Mouse (Mus musculus): Measurements from ENCODE around the gene Klf13. TPM values are rescaled to one million over a fixed set of nuclear protein-coding genes. Genes with fewer than 3 reads are reported as not detected.

The Klf13 gene
- polyA plus RNA-seq, 1 experiment: 30.4 TPM

DNA sequence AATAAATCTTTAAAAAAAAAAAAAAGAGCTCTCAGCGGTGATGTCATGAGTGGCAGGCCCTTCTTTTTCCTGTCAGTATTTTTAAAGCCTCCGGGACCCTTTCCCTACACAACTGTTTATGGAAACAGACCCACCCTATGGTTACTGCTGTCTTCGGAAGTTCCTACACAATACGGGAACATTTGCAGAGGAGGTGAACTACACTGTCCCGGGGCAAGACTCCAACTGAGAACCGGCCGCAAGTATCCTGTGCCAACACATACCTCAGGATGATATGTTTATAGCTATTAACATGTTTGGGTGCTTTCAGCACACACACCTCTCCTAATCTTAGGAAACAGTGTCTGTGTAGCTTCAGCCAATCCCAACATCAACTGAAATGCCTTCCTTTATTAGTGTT is 53.7 kb downstream of the Klf13 start:
- Histone ChIP-seq H3K27me3 (ENCODE audit: control insufficient read depth, insufficient read depth, insufficient read length) (no peaks in the 10 kb centered on the region), H3K4me3 (no peak overlapping the region), H3K36me3 (ENCODE audit: control insufficient read depth, insufficient read depth) (no peaks in the 10 kb centered on the region), H3K4me2 (ENCODE audit: low read depth) (no peak overlapping the region), H3K79me2 (ENCODE audit: control insufficient read depth, insufficient read depth) (no peaks in the 10 kb centered on the region), H3ac (ENCODE audit: control insufficient read depth, insufficient read length) (no peak overlapping the region)
- no peak for TF ChIP-seq E2F4 (IDR thresholded peaks at IDR 0.05; ENCODE audit: insufficient read depth)
- no peak for TF ChIP-seq TCF12 (IDR thresholded peaks at IDR 0.05; ENCODE audit: insufficient read depth, poor library complexity, severe bottlenecking)
- TF ChIP-seq SRF (IDR thresholded peaks at IDR 0.05; ENCODE audit: control insufficient read depth, insufficient read length, low read depth): no peak
- no peak for TF ChIP-seq POLR2AphosphoS2 (IDR thresholded peaks at IDR 0.05; ENCODE audit: insufficient read length, low read depth)
- TF ChIP-seq USF1 (IDR thresholded peaks at IDR 0.05; ENCODE audit: low read depth): no peak
- TF ChIP-seq MYOD1 (IDR thresholded peaks at IDR 0.05; ENCODE audit: control insufficient read depth in 1 of 3, insufficient read length in 2 of 3, low read depth in 2 of 3): no peak
- no peak for TF ChIP-seq CEBPB (IDR thresholded peaks at IDR 0.05; ENCODE audit: insufficient read depth, poor library complexity, severe bottlenecking)
- no peak for TF ChIP-seq MYOG (IDR thresholded peaks at IDR 0.05; ENCODE audit: control insufficient read depth in 1 of 3, insufficient read depth in 1 of 3, insufficient read length in 2 of 3, low read depth in 2 of 3)
- TF ChIP-seq POLR2A (IDR thresholded peaks at IDR 0.05; ENCODE audit: insufficient read length, low read depth): no peak
- no peak for TF ChIP-seq REST (IDR thresholded peaks at IDR 0.05; ENCODE audit: insufficient read depth, insufficient read length)
- TF ChIP-seq MAX (IDR thresholded peaks at IDR 0.05; ENCODE audit: low read depth): no peak
- TF ChIP-seq TCF3 (IDR thresholded peaks at IDR 0.05; ENCODE audit: insufficient read length, low read depth): no peak

DNA sequence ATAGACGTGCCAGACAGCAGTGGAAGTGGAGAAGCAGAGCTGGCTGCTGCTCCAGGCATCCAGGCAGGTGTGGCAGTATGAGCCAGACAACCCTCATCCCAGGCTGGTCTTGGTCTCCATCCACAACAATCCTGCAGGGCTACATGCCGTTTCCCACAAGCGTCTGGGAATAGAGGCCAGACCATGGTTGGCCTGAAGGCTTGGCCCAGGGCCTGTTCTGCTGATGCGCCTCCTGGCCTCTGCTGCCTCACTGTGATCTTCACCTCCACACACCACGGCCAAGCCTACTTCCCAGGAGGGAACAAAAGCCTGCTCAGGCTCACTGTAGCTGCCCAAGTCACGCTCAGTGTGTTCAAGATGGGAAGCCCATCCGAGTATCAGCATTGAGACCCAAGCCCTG is 56.0 kb downstream of the Klf13 start:
- no peaks in the 10 kb centered on the region for H3K36me3 ChIP-seq (ENCODE audit: control insufficient read depth, insufficient read depth)
- TF ChIP-seq MAX (IDR thresholded peaks at IDR 0.05; ENCODE audit: low read depth): no peak
- peak; percentile 53 for TF ChIP-seq POLR2AphosphoS2 (IDR thresholded peaks at IDR 0.05; ENCODE audit: insufficient read length, low read depth)
- TF ChIP-seq MYOD1 (IDR thresholded peaks at IDR 0.05; ENCODE audit: control insufficient read depth in 1 of 3, insufficient read length in 2 of 3, low read depth in 2 of 3): no peak
- TF ChIP-seq MYOG (IDR thresholded peaks at IDR 0.05; ENCODE audit: control insufficient read depth in 1 of 3, insufficient read depth in 1 of 3, insufficient read length in 2 of 3, low read depth in 2 of 3): no peak
- no peak for TF ChIP-seq CEBPB (IDR thresholded peaks at IDR 0.05; ENCODE audit: insufficient read depth, poor library complexity, severe bottlenecking)
- no peaks in the 10 kb centered on the region for H3K27me3 ChIP-seq (ENCODE audit: control insufficient read depth, insufficient read depth, insufficient read length)
- H3K4me3 ChIP-seq: no peak overlapping the region
- no peak overlapping the region for H3K4me2 ChIP-seq (ENCODE audit: low read depth)
- H3K79me2 ChIP-seq (ENCODE audit: control insufficient read depth, insufficient read depth): no peaks in the 10 kb centered on the region
- H3ac ChIP-seq (ENCODE audit: control insufficient read depth, insufficient read length): no peak overlapping the region

DNA sequence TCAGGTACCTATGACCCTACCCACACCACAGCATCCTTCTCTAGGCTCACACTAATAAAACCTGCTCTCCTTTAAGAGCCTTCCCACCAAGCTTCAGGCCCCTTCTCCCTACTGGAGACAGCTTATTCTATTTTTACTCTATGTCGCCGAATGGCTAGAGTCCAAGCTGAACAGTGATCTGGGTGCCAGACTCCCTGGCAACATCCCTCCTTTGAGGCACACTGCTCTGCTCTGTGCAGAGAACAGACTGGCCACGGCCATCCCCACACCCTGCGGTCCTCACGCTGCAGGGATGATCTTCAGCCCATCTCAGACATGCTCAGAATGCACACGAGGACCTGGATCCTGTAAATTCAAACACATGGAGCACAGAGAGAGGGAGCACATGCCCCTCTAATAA is 59.1 kb downstream of the Klf13 start:
- H3K4me3 ChIP-seq: no peak overlapping the region
- no peaks in the 10 kb centered on the region for H3K27me3 ChIP-seq (ENCODE audit: control insufficient read depth, insufficient read depth, insufficient read length)
- no peaks in the 10 kb centered on the region for H3K79me2 ChIP-seq (ENCODE audit: control insufficient read depth, insufficient read depth)
- H3K4me2 ChIP-seq (ENCODE audit: low read depth): no peak overlapping the region
- H3ac ChIP-seq (ENCODE audit: control insufficient read depth, insufficient read length): no peak overlapping the region
- H3K36me3 ChIP-seq (ENCODE audit: control insufficient read depth, insufficient read depth): no peaks in the 10 kb centered on the region
- TF ChIP-seq USF1 (IDR thresholded peaks at IDR 0.05; ENCODE audit: low read depth): no peak
- TF ChIP-seq TCF3 (IDR thresholded peaks at IDR 0.05; ENCODE audit: insufficient read length, low read depth): no peak
- no peak for TF ChIP-seq REST (IDR thresholded peaks at IDR 0.05; ENCODE audit: insufficient read depth, insufficient read length)
- TF ChIP-seq POLR2AphosphoS2 (IDR thresholded peaks at IDR 0.05; ENCODE audit: insufficient read length, low read depth): no peak
- no peak for TF ChIP-seq MYOD1 (IDR thresholded peaks at IDR 0.05; ENCODE audit: control insufficient read depth in 1 of 3, insufficient read length in 2 of 3, low read depth in 2 of 3)
- TF ChIP-seq E2F4 (IDR thresholded peaks at IDR 0.05; ENCODE audit: insufficient read depth): no peak
- TF ChIP-seq TCF12 (IDR thresholded peaks at IDR 0.05; ENCODE audit: insufficient read depth, poor library complexity, severe bottlenecking): no peak
- TF ChIP-seq MYOG (IDR thresholded peaks at IDR 0.05; ENCODE audit: control insufficient read depth in 1 of 3, insufficient read depth in 1 of 3, insufficient read length in 2 of 3, low read depth in 2 of 3): no peak
- no peak for TF ChIP-seq CEBPB (IDR thresholded peaks at IDR 0.05; ENCODE audit: insufficient read depth, poor library complexity, severe bottlenecking)
- no peak for TF ChIP-seq SRF (IDR thresholded peaks at IDR 0.05; ENCODE audit: control insufficient read depth, insufficient read length, low read depth)
- no peak for TF ChIP-seq MAX (IDR thresholded peaks at IDR 0.05; ENCODE audit: low read depth)
- no peak for TF ChIP-seq POLR2A (IDR thresholded peaks at IDR 0.05; ENCODE audit: insufficient read length, low read depth)

DNA sequence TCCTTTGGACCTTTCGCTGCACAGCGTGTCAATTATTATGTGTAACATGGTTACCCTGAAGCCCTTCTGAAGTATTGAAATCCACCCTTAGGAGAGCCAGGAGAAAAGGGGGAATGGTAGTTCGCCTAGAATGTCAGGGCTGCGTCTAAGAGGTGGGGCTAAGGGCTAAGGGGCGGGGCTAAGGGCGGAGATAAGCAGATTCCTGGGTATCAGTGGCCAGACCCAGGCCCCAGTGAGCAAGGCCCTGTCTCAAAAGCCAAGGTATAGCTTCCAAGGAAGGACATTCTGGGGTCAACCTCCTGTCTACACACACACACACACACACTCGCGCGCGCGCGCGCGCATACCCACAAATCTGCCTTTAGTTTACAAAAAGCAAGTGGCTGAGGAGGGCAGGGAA is 61.1 kb downstream of the Klf13 start:
- Histone ChIP-seq H3K79me2 (ENCODE audit: control insufficient read depth, insufficient read depth) (no peaks in the 10 kb centered on the region), H3ac (ENCODE audit: control insufficient read depth, insufficient read length) (no peak overlapping the region), H3K36me3 (ENCODE audit: control insufficient read depth, insufficient read depth) (no peaks in the 10 kb centered on the region), H3K4me2 (ENCODE audit: low read depth) (no peak overlapping the region), H3K4me3 (no peak overlapping the region), H3K27me3 (ENCODE audit: control insufficient read depth, insufficient read depth, insufficient read length) (no peaks in the 10 kb centered on the region)
- TF ChIP-seq USF1 (IDR thresholded peaks at IDR 0.05; ENCODE audit: low read depth) (no peak), MAX (IDR thresholded peaks at IDR 0.05; ENCODE audit: low read depth) (no peak), POLR2AphosphoS2 (IDR thresholded peaks at IDR 0.05; ENCODE audit: insufficient read length, low read depth) (no peak), E2F4 (IDR thresholded peaks at IDR 0.05; ENCODE audit: insufficient read depth) (no peak), MYOD1 (IDR thresholded peaks at IDR 0.05; ENCODE audit: control insufficient read depth in 1 of 3, insufficient read length in 2 of 3, low read depth in 2 of 3) (no peak), SRF (IDR thresholded peaks at IDR 0.05; ENCODE audit: control insufficient read depth, insufficient read length, low read depth) (no peak)

DNA sequence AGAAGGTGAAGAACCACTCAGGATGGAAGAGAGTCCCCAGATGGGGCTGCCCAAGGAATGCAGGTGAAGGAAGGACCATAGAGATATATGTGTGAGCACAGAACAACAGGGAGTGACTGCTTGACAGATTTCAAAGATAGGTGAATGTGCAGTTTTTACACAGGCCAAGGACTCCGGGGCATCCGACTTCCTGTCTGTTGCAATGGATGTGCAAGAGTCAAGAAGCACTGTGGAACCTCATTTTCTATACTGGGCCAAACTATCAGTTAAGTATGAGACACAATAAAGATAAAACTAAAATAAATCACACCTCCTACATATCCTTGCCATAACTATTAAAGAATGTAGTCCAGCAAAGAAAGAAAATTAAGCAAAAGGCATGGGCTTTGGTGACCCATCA is 62.1 kb downstream of the Klf13 start:
- TF ChIP-seq CEBPB (IDR thresholded peaks at IDR 0.05; ENCODE audit: insufficient read depth, poor library complexity, severe bottlenecking): peak; percentile 88
- no peak for TF ChIP-seq REST (IDR thresholded peaks at IDR 0.05; ENCODE audit: insufficient read depth, insufficient read length)
- H3K79me2 ChIP-seq (ENCODE audit: control insufficient read depth, insufficient read depth): no peaks in the 10 kb centered on the region
- no peak overlapping the region for H3K4me2 ChIP-seq (ENCODE audit: low read depth)
- H3K27me3 ChIP-seq (ENCODE audit: control insufficient read depth, insufficient read depth, insufficient read length): no peaks in the 10 kb centered on the region
- H3K4me3 ChIP-seq: no peak overlapping the region
- no peak overlapping the region for H3ac ChIP-seq (ENCODE audit: control insufficient read depth, insufficient read length)
- no peaks in the 10 kb centered on the region for H3K36me3 ChIP-seq (ENCODE audit: control insufficient read depth, insufficient read depth)

Data from myocyte (in vitro differentiated cells).